In genomic region chr14:79441441-79441840, GRCm38 (mm10) we compare ENCODE assay signal across 26 mouse cellular contexts. TPM values are rescaled to one million over a fixed set of nuclear protein-coding genes. Genes with fewer than 3 reads are reported as not detected.
DNase-seq lines count a peak whose midpoint lies in the region; ATAC-seq and TF ChIP-seq lines count a peak whose summit lies in the region.
"Had no signal": no experiment of that assay in that cellular context is flagged by ENCODE, and none has a peak within 500 bp of the region (broad histone marks: within the 10 kb centered on the region; RNA-seq: fewer than 3 reads in every experiment).

No protein-coding gene starts in this region.

- intact Hi-C loops in heart, postnatal 25 days (cut with DNase I): no loop called here

- H3K4me1 ChIP-seq in lung, postnatal 0 days (ENCODE audit: insufficient read depth, low read depth, low read length): no peaks in the 10 kb centered on the region
- peaks cover 2% of the 10 kb centered on the region; the same call in 1 of the 2 replicates for H3K4me1 ChIP-seq in lung, adult 2 months (ENCODE audit: control insufficient read depth, insufficient read depth, low read length)
- H3K4me1 ChIP-seq: heart, embryonic 13.5 days; limb, embryonic 12.5 days; neural tube, embryonic 12.5 days had no signal

- H3K27me3 ChIP-seq in lung, postnatal 0 days (replicated peaks; ENCODE audit: insufficient read depth, low read length): no peaks in the 10 kb centered on the region
- no peaks in the 10 kb centered on the region for H3K27me3 ChIP-seq in splenic B cell, adult 2 months (ENCODE audit: control insufficient read depth, insufficient read depth, low read length, poor library complexity, severe bottlenecking)
- H3K27me3 ChIP-seq: forebrain, embryonic 15.5 days; heart, embryonic 13.5 days; limb, embryonic 12.5 days; neural tube, embryonic 12.5 days had no signal

- H3K4me3 ChIP-seq in lung, postnatal 0 days (ENCODE audit: low read depth, low read length): no peak overlapping the region
- H3K4me3 ChIP-seq in lung, adult 2 months (replicated peaks; ENCODE audit: extremely low read depth, low read depth, low read length): no peak overlapping the region
- H3K4me3 ChIP-seq in macrophage (ENCODE audit: inconsistent target): no peak overlapping the region
- H3K4me3 ChIP-seq: embryonic facial prominence, embryonic 10.5 days; forebrain, embryonic 15.5 days; heart, adult 2 months; heart, embryonic 13.5 days; limb, embryonic 12.5 days; neural tube, embryonic 12.5 days had no signal

- no peak for ATAC-seq in lung, postnatal 0 days
- ATAC-seq: forebrain, embryonic 15.5 days; inflammation-experienced regulatory T-cells, adult 6 months had no signal

- H3K36me3 ChIP-seq in lung, postnatal 0 days (ENCODE audit: insufficient read depth, low read length): no peaks in the 10 kb centered on the region
- H3K36me3 ChIP-seq in macrophage (ENCODE audit: inconsistent target): no peaks in the 10 kb centered on the region
- H3K36me3 ChIP-seq in splenic B cell, adult 2 months (ENCODE audit: control insufficient read depth, insufficient read depth, low read length, poor library complexity, severe bottlenecking): no peaks in the 10 kb centered on the region
- H3K36me3 ChIP-seq: embryonic facial prominence, embryonic 10.5 days; forebrain, embryonic 15.5 days; heart, embryonic 13.5 days; limb, embryonic 12.5 days; neural tube, embryonic 12.5 days had no signal

- TF ChIP-seq POLR2A in lung, adult 2 months (IDR thresholded peaks at IDR 0.05; ENCODE audit: borderline replicate concordance, extremely low read depth, low read depth, low read length): no peak

- no peaks in the 10 kb centered on the region for H3K79me2 ChIP-seq in macrophage (ENCODE audit: inconsistent target)

- H3K27ac ChIP-seq in lung, postnatal 0 days (ENCODE audit: low read length): no peak overlapping the region
- H3K27ac ChIP-seq in macrophage: peak overlapping the region; percentile 55
- H3K27ac ChIP-seq: embryonic facial prominence, embryonic 10.5 days; forebrain, embryonic 15.5 days; heart, adult 2 months; heart, embryonic 13.5 days; hindbrain, embryonic 14.5 days; limb, embryonic 12.5 days; neural tube, embryonic 12.5 days had no signal

- no peak overlapping the region for H3K4me2 ChIP-seq in lung, postnatal 0 days (replicated peaks; ENCODE audit: low read depth, low read length)
- H3K4me2 ChIP-seq: forebrain, embryonic 15.5 days; heart, embryonic 13.5 days; hindbrain, embryonic 14.5 days; limb, embryonic 12.5 days; neural tube, embryonic 12.5 days had no signal

- peak; percentile 78 for DNase-seq in heart, adult 11 months
- DNase-seq in heart, postnatal 25 days (ENCODE audit: low spot score): no peak
- DNase-seq in lung, postnatal 0 days (ENCODE audit: low spot score): peak; percentile 17
- no peak for DNase-seq in lung, adult 2 months
- peak; percentile 34 for DNase-seq in splenic B cell, adult 2 months (ENCODE audit: low read depth, low spot score)
- no peak for DNase-seq in layer of hippocampus, adult 8-10 months (ENCODE audit: low spot score in 2 of 2)
- DNase-seq in heart, postnatal 4 days: no peak
- DNase-seq: adrenal gland, postnatal 14 days; cerebellum, adult 9-10 months; gastrocnemius, postnatal 14 days; heart, adult 2 months; heart, postnatal 14 days; kidney, adult 8-10 months; kidney, postnatal 10 days; layer of hippocampus, postnatal 36 days; midbrain, embryonic 14.5 days; retina, postnatal 1 day; thymus, adult 2 months had no signal

- H3K9me3 ChIP-seq in lung, postnatal 0 days (ENCODE audit: low read length): no peaks in the 10 kb centered on the region
- H3K9me3 ChIP-seq: embryonic facial prominence, embryonic 10.5 days; forebrain, embryonic 15.5 days; limb, embryonic 12.5 days; neural tube, embryonic 12.5 days had no signal

- no peak overlapping the region for H3K9ac ChIP-seq in lung, postnatal 0 days (replicated peaks; ENCODE audit: low read depth)
- H3K9ac ChIP-seq: forebrain, embryonic 15.5 days; heart, embryonic 13.5 days; hindbrain, embryonic 14.5 days; limb, embryonic 12.5 days; neural tube, embryonic 12.5 days had no signal

- TF ChIP-seq CTCF in lung, postnatal 0 days (IDR thresholded peaks at IDR 0.05): no peak
- TF ChIP-seq CTCF in lung, adult 2 months (IDR thresholded peaks at IDR 0.05; ENCODE audit: insufficient read depth, low read length): no peak

- WGBS in lung, postnatal 0 days: 62% methylated on average over 5 of the region's 5 CpGs
- WGBS in lung, adult 2 months: 45% methylated on average over 5 of the region's 5 CpGs
- 2% methylated on average over 4 of the region's 5 CpGs for WGBS in macrophage (ENCODE audit: missing documents)

- TF ChIP-seq EP300 in lung, postnatal 0 days (IDR thresholded peaks at IDR 0.05): no peak

RNA-seq across cellular contexts. Expression of gene Kbtbd6, which starts 10.2 kb away (rescaled TPM):
- total RNA-seq in heart, postnatal 25 days (2021): under 1 TPM; 0.17 to 0.29 TPM
- 0.36 TPM in 2 replicates for polyA plus RNA-seq in lung, postnatal 0 days (2015; fragmentation: Nextera tagmentation; extraction: Ambion mirVana)
- 0.06 and 0.17 TPM in 2 replicates for polyA plus RNA-seq in lung, adult 2 months (2012; rRNA removed)
- under 1 TPM in 11 of 26 experiments, not detected in 15; 0.26 to 0.86 (median 0.37) TPM for total RNA-seq in macrophage (2018; cell fraction: chromatin; rRNA removed)
- total RNA-seq in macrophage (2018; cell fraction: cytosol; rRNA removed): under 1 TPM; 0.05 to 0.39 (median 0.17) TPM
- 1 to 10 TPM in 3 of 26 experiments, under 1 TPM in 12, not detected in 11; 0.17 to 1.6 (median 0.36) TPM for total RNA-seq in macrophage (2018; cell fraction: nucleus; rRNA removed)
- polyA plus RNA-seq in macrophage (2018): 0.12 to 1.3 TPM (median 0.19 TPM) in 3 replicates
- total RNA-seq in layer of hippocampus, adult 8-10 months (2022): 1 to 10 TPM in 3 of 4 experiments, under 1 TPM in 1; 0.89 to 1.2 (median 1.1) TPM
- 1 to 10 TPM in 1 of 2 experiments, under 1 TPM in 1; 0.95 to 1.5 TPM for total RNA-seq in heart, postnatal 4 days (2021)

RNA-seq across cellular contexts. Expression of gene Kbtbd7, which starts 15.1 kb away (rescaled TPM):
- 10 to 100 TPM; 10.3 to 12.0 TPM for total RNA-seq in heart, postnatal 25 days (2021)
- 5.8 TPM in 2 replicates for polyA plus RNA-seq in lung, postnatal 0 days (2015; fragmentation: Nextera tagmentation; extraction: Ambion mirVana)
- 6.8 and 6.9 TPM in 2 replicates for polyA plus RNA-seq in lung, adult 2 months (2012; rRNA removed)
- total RNA-seq in macrophage (2018; cell fraction: chromatin; rRNA removed): 1 to 10 TPM in 25 of 26 experiments, under 1 TPM in 1; 0.94 to 9.8 (median 3.1) TPM
- total RNA-seq in macrophage (2018; cell fraction: cytosol; rRNA removed): 10 to 100 TPM in 9 of 26 experiments, 1 to 10 TPM in 17; 2.1 to 12.7 (median 8.8) TPM
- 10 to 100 TPM in 7 of 26 experiments, 1 to 10 TPM in 19; 1.3 to 21.8 (median 7.5) TPM for total RNA-seq in macrophage (2018; cell fraction: nucleus; rRNA removed)
- polyA plus RNA-seq in macrophage (2018): 5.1 to 8.0 TPM (median 7.5 TPM) in 3 replicates
- 10 to 100 TPM; 38.4 to 44.3 (median 41.1) TPM for total RNA-seq in layer of hippocampus, adult 8-10 months (2022)
- 10 to 100 TPM; 11.0 to 11.1 TPM for total RNA-seq in heart, postnatal 4 days (2021)

RNA-seq across cellular contexts. Expression of gene Elf1, which starts 39.6 kb away (rescaled TPM):
- 10 to 100 TPM; 15.2 to 17.0 TPM for total RNA-seq in heart, postnatal 25 days (2021)
- 21.0 and 25.7 TPM in 2 replicates for polyA plus RNA-seq in lung, postnatal 0 days (2015; fragmentation: Nextera tagmentation; extraction: Ambion mirVana)
- polyA plus RNA-seq in lung, adult 2 months (2012; rRNA removed): 16.9 and 20.9 TPM in 2 replicates
- total RNA-seq in macrophage (2018; cell fraction: chromatin; rRNA removed): 100 to 1,000 TPM in 10 of 26 experiments, 10 to 100 TPM in 16; 47.7 to 153 (median 95.3) TPM
- total RNA-seq in macrophage (2018; cell fraction: cytosol; rRNA removed): 10 to 100 TPM; 48.3 to 92.7 (median 80.1) TPM
- total RNA-seq in macrophage (2018; cell fraction: nucleus; rRNA removed): 100 to 1,000 TPM in 8 of 26 experiments, 10 to 100 TPM in 18; 57.1 to 163 (median 87.9) TPM
- 52.2 to 64.9 TPM (median 62.1 TPM) in 3 replicates for polyA plus RNA-seq in macrophage (2018)
- 1 to 10 TPM; 4.2 to 7.9 (median 6.2) TPM for total RNA-seq in layer of hippocampus, adult 8-10 months (2022)
- 10 to 100 TPM; 20.3 to 22.5 TPM for total RNA-seq in heart, postnatal 4 days (2021)

RNA-seq across cellular contexts. Expression of gene Wbp4, which starts 39.9 kb away (rescaled TPM):
- 10 to 100 TPM; 18.8 to 21.6 TPM for total RNA-seq in heart, postnatal 25 days (2021)
- polyA plus RNA-seq in lung, postnatal 0 days (2015; fragmentation: Nextera tagmentation; extraction: Ambion mirVana): 35.8 and 37.6 TPM in 2 replicates
- 6.5 and 6.6 TPM in 2 replicates for polyA plus RNA-seq in lung, adult 2 months (2012; rRNA removed)
- total RNA-seq in macrophage (2018; cell fraction: chromatin; rRNA removed): 100 to 1,000 TPM in 2 of 26 experiments, 10 to 100 TPM in 24; 40.8 to 103 (median 73.2) TPM
- 10 to 100 TPM; 32.3 to 55.0 (median 37.6) TPM for total RNA-seq in macrophage (2018; cell fraction: cytosol; rRNA removed)
- 10 to 100 TPM; 29.9 to 80.7 (median 44.3) TPM for total RNA-seq in macrophage (2018; cell fraction: nucleus; rRNA removed)
- polyA plus RNA-seq in macrophage (2018): 29.1 to 84.4 TPM (median 35.1 TPM) in 3 replicates
- total RNA-seq in layer of hippocampus, adult 8-10 months (2022): 10 to 100 TPM; 47.9 to 53.4 (median 48.8) TPM
- total RNA-seq in heart, postnatal 4 days (2021): 10 to 100 TPM; 24.7 to 25.8 TPM

RNA-seq across cellular contexts. Expression of gene Mtrf1, which starts 43.9 kb away (rescaled TPM):
- 1 to 10 TPM; 6.4 to 7.3 TPM for total RNA-seq in heart, postnatal 25 days (2021)
- polyA plus RNA-seq in lung, postnatal 0 days (2015; fragmentation: Nextera tagmentation; extraction: Ambion mirVana): 6.6 and 7.6 TPM in 2 replicates
- polyA plus RNA-seq in lung, adult 2 months (2012; rRNA removed): 0.88 and 2.0 TPM in 2 replicates
- 10 to 100 TPM in 5 of 26 experiments, 1 to 10 TPM in 20, under 1 TPM in 1; 0.75 to 13.9 (median 4.9) TPM for total RNA-seq in macrophage (2018; cell fraction: chromatin; rRNA removed)
- total RNA-seq in macrophage (2018; cell fraction: cytosol; rRNA removed): 10 to 100 TPM in 2 of 26 experiments, 1 to 10 TPM in 24; 2.5 to 10.4 (median 7.1) TPM
- 10 to 100 TPM in 1 of 26 experiments, 1 to 10 TPM in 23, under 1 TPM in 2; 0.72 to 10.3 (median 3.5) TPM for total RNA-seq in macrophage (2018; cell fraction: nucleus; rRNA removed)
- polyA plus RNA-seq in macrophage (2018): 6.9 to 8.0 TPM (median 7.7 TPM) in 3 replicates
- 1 to 10 TPM; 5.5 to 7.6 (median 5.9) TPM for total RNA-seq in layer of hippocampus, adult 8-10 months (2022)
- 1 to 10 TPM; 4.2 to 4.8 TPM for total RNA-seq in heart, postnatal 4 days (2021)

Comparison
In these comparisons a context has a peak if more than half of its experiments do, and no peak if none do; other contexts are left out.
1. DNase-seq: peak in heart, adult 11 months (single experiment), lung, postnatal 0 days (single experiment) and splenic B cell, adult 2 months (single experiment); none in heart, postnatal 25 days (single experiment), lung, adult 2 months (single experiment), layer of hippocampus, adult 8-10 months (0 of 2) and heart, postnatal 4 days (single experiment).